Mouse (Mus musculus) lung, postnatal 4 days (tissue): ENCODE measurements around the gene Btg1.

Experiments
- DNase-seq, 2 experiments: peaks; one replicate each; pipeline ENCODE4 v3.0.0; 2021

Btg1 gene

DNA sequence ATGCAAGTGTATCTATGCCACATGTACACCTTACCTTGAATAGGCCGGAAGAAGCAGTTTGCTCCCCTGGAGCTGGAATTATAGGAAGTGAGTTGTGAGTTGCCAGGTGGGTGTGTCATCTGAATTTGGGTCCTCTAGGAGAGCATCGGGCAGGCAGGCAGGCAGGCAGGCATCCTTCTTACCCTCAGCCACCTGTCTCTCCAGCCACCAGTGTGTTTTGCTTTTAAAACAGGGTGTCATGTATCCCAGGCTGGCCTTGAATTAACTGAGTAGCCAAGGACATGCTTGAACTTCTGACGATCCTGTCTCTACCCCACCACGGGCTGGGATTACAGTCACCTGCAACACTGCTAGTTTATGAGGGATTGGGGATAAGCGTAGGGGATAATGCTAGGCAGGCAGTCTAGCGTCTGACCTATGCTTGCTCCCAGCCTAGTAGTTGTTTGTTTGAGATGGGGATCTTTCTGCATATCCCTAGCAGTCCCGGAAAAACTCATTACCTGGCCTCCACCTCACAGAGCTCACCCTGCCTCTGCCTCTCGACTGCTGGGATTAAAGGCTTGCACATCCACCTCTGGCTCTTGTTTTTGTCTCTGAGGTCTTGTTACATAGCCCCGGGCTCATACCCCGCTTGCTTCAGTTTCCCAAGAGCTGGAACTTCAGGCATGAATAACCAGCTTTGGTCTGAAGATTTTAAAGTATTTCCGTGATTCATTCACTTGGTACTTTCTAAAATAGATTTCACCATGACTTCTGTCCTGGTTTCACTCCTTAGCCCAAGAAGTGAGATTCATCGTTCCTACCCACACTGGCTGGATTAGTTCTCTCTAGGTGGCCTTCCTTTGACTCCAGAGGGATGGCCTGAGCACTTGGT, 15.7 kb downstream of the Btg1 start:
- no peak for DNase-seq

GRCm38 (mm10) chr10:96633145-96633516, 16.3 kb downstream of the Btg1 start:
- no peak for DNase-seq

- DNase-seq = no peak
Observed at GRCm38 (mm10) chr10:96635472-96635871, 18.7 kb downstream of the Btg1 start.

- no peak for DNase-seq
Observed at GRCm38 (mm10) chr10:96638477-96638876, 21.7 kb downstream of the Btg1 start.

DNA sequence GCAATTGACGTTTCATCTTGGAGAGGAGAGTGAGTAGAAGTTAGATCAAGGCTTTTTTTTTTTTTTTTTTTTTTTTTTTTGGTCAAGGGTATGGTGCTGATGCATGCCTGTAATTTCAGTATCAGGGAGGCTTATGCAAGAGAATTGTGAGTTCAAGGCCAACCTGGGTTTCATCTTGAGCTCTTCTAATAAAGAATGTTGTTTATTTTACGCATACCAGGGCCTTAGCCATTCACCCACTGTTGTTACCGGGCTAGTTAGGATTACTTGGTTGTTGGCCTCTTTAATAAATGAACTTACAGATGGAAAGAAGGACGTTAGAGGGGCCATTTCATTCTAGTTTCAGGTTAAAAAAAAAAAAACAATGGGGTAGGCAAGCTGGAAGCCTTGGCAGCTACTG, 25.2 kb downstream of the Btg1 start:
- DNase-seq = no peak

DNA sequence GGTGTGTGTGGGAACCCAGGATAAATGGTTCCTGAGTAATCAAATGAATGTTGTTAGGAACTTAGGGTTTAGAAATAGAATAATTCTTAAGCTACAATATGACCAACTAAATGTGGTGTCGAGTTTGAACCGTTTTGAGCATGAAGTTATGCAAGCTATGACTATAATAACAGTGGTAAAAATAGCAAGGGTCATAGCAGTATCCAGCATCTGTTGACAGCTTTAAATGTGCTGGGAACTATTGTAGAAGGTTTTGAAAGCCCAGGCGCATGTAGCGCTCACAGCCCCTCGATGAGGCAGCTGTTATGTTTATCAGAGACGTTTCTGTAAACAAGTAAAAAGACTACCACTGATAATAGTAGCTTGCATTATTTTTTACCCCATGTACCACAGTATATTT, 25.9 kb downstream of the Btg1 start:
- peak in 1 of 2 experiments; percentile 67 for DNase-seq

DNA sequence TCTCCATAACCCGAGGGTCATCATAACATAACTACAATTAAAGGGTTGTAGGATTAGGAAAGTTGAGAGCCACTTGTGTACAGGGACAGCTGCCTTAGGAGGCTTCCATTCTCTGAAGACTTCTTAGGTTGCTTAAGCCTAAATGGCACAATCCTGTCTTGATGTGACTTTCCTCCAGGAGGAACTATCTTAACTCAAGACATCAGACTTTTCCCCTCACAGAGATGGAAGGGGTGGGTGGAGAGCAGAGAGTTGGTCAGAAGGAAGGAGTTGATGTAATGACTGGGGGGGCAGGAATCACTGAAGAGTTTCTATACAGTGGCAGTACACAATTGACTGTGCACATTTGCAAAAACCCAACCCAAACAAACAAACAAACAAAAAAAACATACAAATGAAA, 28.4 kb downstream of the Btg1 start:
- no peak for DNase-seq

DNA sequence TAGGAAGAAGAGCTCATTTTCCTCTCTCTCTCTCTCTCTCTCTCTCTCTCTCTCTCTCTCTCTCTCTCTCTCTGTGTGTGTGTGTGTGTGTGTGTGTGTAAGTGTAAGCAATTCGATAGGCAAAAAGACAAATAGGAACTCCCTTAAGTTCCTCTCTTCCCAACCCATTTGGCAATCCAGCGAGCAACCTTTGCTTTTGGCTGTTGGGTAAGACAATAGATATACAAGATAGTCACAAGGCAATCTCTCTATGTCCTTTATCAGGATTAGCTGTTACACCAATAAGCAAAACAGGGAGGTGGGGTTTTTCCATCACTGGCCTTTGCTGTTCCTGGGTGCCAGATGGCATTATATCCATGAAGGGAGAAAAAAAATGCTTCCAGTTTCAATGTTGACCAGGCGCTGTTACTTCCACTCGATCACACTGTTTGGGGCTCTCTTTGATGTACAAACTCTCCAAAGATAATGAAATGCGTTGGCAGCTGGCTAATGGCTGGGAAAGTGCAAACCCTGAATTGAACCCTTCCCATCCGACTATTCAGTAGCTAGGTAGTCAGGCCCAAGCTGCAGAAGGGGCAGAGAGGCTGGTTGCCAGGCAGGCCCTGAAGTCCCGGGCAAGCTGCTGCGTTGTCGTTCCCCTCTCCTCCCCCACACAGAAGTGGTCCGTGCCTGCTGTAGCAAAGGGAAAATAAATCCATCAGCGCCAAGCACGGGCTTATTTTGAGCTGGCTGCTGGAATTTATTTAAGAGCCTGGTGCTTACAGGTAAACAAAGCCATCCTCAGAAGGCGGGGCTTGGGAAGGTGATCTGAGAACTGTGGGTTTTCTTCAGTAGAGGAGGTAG, 29.4 kb downstream of the Btg1 start:
- DNase-seq = peak; percentile 37 to 58

DNA sequence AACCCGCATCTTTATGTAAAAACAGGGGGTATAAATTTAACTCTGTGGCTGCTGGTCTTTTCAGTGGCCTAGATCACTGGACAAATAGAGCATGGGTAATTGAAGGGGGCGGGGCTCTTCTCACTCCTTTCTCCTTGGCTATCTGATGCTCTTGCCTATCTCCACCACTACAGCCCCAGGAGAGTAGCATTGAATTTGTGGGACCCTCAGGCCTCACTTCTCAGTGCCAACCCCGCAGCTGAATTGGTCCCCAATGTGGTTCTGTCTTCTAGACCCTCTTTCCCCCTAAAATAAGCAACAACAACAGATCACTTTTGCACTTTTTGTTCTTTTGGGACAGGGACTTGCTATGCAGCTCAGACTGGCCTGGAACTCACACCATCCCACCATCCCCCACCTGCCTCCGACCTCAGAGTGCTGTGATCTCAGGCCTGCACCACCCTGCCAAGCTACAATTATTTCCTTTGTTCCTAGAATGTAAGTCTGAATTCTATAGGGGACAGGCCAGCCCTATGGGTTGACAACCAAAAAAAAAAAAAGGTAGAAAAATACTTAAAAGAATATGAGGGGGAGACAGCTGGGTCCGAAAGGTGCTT, 30.2 kb downstream of the Btg1 start:
- no peak for DNase-seq

DNA sequence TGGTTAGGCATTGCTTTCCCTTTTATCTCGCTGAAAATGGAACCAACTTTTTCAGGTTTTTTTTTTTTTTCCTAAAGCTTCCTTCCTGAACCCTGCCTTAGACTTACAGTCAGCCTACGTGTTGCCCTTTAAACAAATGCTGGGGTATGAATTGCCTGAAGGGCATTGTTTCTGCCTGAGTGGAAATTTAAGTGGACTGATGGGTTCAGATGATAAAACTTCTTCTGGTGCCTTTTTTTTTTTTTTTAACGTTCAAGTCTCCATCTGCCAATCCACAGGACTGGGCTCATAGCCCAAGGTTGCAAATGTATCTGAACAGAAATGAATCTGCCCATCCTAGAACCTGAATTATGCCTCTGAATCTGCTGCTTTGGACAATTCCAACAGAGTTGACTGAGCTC, 31.4 kb downstream of the Btg1 start:
- no peak for DNase-seq

- DNase-seq = no peak
Observed at GRCm38 (mm10) chr10:96649524-96649923, 32.7 kb downstream of the Btg1 start.

GRCm38 (mm10) chr10:96652372-96652771, 35.6 kb downstream of the Btg1 start:
- DNase-seq = no peak

GRCm38 (mm10) chr10:96653030-96653429, 36.2 kb downstream of the Btg1 start:
- DNase-seq = no peak

DNA sequence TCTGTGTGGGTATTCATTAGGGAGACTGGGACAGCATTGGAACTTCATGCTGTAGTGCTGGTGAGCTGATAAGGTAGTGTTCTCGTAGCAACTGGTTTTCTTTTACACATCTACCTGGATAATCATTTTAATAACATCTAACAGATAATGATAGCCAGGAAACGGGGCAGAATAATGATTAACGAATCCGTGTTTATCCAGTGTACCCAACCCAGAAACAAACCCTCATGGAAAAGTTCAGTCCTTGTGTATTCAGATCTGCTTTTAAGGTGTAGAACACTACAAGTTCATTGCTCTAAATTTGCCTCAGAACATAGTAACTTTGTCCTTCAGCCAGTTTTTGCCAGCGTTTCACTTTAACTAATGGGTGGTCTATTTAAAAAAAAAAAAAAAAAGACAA, 37.3 kb downstream of the Btg1 start:
- no peak for DNase-seq

GRCm38 (mm10) chr10:96654576-96654975, 37.8 kb downstream of the Btg1 start:
- no peak for DNase-seq

DNA sequence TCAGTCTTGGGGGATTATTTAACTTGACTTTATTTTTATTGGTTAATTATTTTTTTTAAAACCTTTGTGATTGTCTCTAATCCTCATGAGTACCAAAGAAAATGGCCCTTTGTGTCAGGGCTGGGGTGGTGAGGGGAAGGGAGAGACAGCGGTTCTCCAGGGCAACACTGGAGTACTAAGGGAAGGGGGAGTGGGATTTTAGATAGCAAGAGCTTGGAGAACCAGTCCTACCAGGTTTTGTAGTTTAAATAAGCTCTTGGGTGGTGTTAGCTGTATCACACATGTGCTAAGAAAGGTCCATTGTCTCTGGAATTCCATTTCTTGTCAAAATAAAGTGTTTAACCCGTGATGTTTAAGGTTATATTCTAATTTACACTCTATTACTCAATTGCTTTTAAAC, 38.3 kb downstream of the Btg1 start:
- DNase-seq = no peak

GRCm38 (mm10) chr10:96656176-96656575, 39.4 kb downstream of the Btg1 start:
- DNase-seq = peak in 1 of 2 experiments; percentile 23

DNA sequence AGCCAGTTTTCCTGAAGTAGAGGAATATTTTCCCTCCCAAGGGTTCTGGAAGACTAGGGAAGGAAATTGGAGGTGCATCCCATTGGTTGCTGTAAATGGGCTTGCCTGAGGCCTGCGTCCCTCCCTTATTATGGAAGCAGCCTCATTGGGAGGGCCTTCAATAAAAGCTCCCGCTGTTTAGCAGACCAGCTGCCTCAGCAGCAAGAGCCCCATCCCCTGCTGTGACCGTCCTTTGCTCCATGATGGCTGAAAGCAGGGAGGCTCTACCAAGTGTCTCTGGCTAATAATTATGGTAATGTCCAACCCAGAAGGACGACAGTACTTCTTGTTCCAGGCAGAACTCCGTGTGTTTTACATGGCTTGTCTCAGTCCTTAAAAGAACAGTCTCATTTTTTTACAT, 42.1 kb downstream of the Btg1 start:
- no peak for DNase-seq

- no peak for DNase-seq
Observed at GRCm38 (mm10) chr10:96660280-96660985, 43.6 kb downstream of the Btg1 start.

DNA sequence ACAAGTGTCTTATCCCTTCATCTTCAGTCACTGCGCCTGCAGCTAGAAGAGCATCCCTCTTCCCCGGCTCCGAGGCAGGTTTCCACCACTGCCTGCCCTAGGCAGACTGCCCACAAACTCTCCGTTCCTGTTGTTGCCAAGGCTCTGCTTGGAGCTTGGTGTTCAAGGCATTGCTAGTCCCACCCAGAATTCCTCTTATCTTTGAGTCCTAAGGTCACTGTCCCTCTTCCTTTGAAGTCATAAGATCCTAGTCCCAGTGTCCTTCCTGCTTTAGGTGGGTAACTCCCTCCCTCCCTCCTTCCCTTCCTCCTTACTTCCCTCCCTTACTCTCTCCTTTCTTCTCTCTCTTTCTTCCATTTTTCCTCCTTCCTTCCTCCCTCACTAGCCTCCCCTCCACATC, 46.2 kb downstream of the Btg1 start:
- no peak for DNase-seq

DNA sequence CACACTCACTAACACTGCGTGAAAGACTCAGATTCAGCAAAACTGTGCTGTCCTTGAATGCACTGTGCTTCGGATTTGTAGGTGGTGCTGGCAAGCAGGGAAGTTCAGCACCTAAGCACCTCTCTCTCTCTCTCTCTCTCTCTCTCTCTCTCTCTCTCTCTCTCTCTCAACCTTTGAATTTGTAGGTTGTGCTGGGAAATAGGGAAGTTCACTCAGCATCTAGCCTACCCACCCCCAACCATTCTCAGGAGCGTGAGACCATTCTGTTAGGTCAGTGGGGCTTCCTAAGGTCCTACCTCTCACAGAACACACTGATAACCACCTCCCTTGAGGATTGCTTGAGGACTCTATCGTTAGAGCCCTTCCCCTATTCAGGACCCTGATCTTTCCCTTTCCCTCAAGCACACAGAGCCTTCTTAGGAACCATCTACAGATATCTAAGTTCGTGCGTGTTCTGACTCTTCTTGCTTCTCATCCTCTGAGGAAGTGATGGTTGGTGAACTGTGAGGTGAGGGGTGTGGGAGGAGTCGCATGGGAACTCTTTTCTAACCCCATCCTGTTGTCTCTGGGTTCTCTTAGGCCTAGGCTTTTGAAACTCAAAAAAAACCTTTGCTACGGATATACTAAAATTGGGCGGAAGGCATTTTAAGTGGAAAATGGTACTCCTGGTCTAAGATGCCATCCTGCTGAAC, 47.1 kb downstream of the Btg1 start:
- no peak for DNase-seq
